Mouse (Mus musculus) 3T3-L1 (cell line): Measurements from ENCODE around the gene Arhgdib.
"Not testable (repeated sequence)": the region's sequence is repeated elsewhere in the genome, so short reads cannot be mapped to it uniquely, and the experiment has no call there.

Source experiments
- DNase-seq: peaks from one replicate; pipeline ENCODE4 v3.0.0-alpha.2; 2015; ENCODE audit warnings: low read depth, low spot score

The Arhgdib gene

DNA sequence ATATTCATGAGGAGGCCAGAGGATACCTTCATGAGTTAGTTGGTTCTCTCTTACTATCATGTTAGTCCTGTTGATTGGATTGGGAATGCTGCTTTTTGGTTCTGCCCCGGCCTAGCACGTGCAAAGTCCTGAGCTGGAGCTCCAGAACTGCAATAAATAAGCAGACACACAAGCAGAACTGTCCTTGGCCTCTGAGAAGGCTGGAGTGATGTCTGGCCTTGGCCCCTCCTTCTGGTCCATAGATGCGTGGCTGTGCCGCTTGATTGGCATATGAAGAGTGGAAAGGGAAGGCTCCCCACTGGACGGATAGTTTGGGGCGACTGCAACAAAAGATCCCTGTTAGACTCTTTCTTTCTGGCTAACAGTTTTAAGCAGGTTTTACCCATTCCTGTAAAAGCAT lies 52.6 kb downstream of the Arhgdib start:
- no peak for DNase-seq

DNA sequence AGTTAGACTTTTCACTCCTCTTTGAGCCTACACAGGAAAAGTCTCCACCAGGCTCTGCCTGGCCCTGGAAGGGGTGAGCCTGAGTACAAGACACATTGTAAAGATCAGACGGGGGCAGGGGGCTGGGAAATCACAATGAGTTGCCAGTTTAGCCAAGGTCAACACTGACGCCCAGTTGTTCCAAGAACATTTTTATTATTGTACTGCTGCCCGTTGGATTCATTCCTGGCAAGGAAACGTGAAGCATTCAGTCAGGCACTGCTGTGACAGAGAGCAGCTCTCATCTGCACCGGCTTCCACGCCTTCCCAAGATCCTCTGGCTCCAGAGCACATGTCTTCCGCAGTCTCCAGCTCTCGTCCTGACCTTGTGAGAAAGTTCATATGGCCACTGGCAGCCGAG lies 53.8 kb downstream of the Arhgdib start:
- DNase-seq, result no peak

DNA sequence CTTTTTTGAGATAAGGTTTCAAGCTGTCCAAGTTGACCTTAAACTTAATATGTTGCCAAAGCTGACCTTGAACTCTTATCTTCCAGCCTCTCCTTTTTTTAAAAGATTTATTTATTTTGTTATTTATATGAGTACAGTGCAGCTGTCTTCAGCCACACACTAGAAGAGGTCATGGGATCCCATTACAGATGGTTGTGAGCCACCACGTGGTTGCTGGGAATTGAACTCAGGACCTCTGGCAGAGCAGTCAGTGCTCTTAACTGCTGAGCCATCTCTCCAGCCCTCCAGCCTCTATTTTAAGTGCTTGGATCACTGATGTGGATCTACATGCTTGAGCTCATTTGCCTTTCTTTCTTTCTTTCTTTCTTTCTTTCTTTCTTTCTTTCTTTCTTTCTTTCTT lies 56.9 kb downstream of the Arhgdib start:
- DNase-seq, result not testable (repeated sequence)

DNA sequence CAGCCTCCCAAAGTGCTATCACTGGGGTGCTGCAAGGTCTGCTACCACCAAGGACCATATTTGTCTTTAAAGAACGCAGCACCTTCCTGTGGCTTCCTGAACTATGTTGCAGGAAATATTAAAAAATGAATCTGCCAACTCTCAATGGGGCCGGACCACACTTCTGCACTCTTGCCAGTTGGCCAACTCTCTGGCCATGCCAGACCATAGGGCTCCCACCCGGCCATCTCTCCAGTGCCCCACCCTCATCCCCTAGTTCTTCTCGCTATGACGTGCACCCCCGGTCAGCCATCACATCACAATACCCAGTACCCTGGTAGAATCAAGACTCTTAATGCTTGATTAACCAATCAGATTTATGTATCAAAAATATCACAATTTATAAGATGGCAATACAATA lies 57.7 kb downstream of the Arhgdib start:
- no peak for DNase-seq

DNA sequence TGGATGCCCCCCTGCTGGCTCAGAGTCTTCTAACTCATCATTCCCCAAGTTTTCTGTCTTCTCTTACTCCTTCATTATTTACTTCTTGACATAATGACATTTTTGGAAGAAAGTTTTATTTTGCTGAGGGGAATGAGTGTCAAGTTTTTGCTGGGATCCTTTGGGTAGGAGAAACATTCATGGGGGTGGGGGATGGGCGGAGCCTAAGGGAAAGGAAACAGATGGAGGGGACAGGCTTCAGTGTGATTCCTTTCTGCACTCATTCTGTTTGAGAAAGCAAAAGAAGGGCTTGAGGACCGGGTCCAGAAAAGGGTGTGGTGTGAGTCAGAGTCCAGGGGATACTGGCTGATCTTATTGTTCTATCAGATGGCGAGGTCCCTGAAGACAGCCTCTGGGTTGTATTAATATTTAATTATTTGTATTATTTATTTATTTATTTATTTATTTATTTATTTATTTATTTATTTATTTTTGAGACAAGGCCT lies 58.2 kb downstream of the Arhgdib start:
- DNase-seq, result no peak

DNA sequence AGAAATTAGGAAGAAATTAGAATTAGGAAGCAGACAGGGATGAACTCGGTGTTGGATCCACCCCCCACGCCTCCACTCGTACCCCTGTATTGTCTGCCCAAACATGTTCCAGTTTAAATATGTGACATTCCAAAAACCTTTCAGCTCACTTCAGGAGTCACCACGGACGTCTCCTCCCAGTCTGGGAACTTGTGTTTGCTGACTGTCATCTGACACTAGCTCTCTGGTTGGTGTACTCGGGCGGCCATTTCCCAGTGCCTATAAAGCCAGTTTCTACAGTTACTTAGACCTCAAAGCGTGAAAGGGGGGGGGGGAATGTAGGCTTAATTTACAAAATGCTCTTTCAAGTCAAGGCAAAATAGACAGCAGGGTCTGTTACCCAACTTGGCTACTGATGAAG lies 60.0 kb downstream of the Arhgdib start:
- no peak for DNase-seq

DNA sequence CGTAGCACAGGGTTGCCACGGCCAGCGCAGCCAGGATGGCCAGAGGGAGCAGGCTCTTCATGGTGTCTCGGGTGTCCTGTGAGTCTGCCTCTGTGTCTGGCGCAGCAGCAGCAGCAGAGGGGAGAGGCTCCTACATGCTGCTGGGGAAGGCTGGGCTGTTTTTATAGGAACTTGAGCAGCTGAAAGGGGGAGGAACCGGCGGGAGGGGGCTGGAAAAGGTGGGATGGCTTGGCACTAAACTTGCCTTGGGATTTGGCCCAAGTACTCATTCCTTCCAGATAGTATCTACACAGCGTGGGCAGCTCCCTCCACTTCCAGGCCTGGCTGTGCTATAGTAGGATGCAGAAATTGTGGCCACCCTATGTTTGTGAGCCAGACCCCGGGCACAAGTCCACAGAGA lies 66.0 kb downstream of the Arhgdib start, which contains the start of gene Mgp:
Mgp (minus strand) TSS at position 154 of the 400 bp plus-strand sequence.
- peak; percentile 47 for DNase-seq

DNA sequence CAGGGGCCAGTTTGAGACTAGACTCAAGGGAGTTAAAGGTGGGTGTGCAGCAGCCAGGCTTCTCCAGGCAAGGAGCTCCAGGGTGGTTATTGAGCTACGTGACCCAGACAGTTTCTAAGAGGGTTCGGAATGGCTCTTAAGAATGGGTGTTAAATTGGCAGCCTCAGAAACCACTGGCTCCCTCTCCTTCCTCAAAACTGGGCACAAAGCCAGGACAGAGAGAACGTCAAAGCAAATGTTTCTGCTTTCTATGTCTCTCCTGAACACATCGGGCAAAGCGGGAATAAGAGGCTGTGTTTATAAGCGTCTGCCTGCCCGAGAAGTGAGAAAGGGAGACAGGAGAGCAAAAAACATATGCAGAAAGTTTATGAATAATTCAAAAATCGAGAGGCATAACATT lies 67.1 kb downstream of the Arhgdib start:
- DNase-seq, result no peak
